Mouse (Mus musculus): ENCODE data around the gene Slc47a1.
"Not testable (repeated sequence)": the region's sequence is repeated elsewhere in the genome, so short reads cannot be mapped to it uniquely, and the experiment has no call there.

Slc47a1 gene

GRCm38 (mm10) chr11:61316864-61317263, 61.3 kb downstream of the Slc47a1 start:
- no peak for DNase-seq

DNA sequence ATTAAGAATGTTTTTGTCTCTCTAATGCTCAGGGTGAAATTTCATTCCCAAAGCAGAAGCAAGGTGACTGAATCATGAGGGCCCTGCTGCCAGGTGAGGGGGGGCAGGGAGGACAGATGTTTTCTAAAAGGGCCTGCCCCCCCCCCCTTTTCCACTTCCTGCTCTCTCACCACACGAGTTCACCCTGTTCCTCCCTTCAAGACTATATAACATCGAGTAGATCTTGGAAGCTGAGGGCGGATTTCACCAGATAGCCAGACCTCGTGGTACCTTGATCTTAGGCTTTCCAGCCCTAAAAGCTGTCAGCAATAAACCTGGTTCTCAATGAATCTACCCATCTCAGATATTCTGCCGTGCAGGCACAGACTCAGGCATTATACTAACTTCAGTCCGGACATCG, 67.8 kb downstream of the Slc47a1 start:
- DNase-seq: no peak

GRCm38 (mm10) chr11:61309831-61310230, 68.3 kb downstream of the Slc47a1 start:
- no peak for DNase-seq

DNA sequence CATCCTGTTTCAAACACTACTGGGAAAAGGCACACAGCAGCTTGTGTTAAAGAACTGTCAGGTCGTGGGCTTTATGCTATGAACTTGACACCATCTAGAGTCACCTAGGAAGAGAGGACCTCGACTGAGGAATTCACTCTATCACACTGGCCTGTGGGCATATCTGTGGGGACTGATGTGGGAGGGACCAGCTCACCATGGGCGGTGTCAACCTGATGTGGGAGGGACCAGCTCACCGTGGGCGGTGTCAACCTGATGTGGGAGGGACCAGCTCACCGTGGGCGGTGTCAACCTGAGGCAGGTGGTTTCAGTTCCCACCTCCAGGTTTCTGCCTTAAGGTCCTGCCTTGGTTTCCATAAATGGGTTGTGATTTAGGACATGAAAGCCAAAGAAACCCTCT, 70.3 kb downstream of the Slc47a1 start:
- no peak for DNase-seq

- DNase-seq: peak; percentile 57
Measured at GRCm38 (mm10) chr11:61305377-61305776, 72.8 kb downstream of the Slc47a1 start.

- DNase-seq: not testable (repeated sequence)
Measured at GRCm38 (mm10) chr11:61304535-61304934, 73.6 kb downstream of the Slc47a1 start.

- DNase-seq: peak; percentile 20
Measured at GRCm38 (mm10) chr11:61300716-61301392, 77.3 kb downstream of the Slc47a1 start.

DNA sequence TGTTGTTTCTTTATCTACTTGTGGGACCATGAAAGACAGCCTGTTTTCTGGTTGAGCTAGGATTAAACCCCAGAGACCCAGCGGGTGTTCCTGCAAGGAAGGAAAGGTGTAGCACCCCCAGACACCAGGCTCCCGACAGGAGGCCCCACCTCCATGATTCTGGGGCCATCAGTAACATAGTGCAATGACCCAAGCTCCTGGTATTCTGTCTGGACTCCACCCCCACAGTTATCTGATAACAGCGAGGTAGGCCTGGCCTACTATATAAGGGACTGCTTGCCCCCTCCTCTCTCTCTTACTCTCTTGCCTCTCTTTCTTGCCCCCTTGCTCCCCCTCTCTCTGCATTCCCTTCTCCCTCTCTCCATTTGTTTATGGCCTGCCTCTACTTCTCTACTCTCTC, 77.9 kb downstream of the Slc47a1 start:
- DNase-seq: no peak

GRCm38 (mm10) chr11:61297901-61298300, 80.2 kb downstream of the Slc47a1 start:
- DNase-seq: peak; percentile 56

- DNase-seq: no peak
Measured at GRCm38 (mm10) chr11:61297326-61297725, 80.8 kb downstream of the Slc47a1 start.

DNA sequence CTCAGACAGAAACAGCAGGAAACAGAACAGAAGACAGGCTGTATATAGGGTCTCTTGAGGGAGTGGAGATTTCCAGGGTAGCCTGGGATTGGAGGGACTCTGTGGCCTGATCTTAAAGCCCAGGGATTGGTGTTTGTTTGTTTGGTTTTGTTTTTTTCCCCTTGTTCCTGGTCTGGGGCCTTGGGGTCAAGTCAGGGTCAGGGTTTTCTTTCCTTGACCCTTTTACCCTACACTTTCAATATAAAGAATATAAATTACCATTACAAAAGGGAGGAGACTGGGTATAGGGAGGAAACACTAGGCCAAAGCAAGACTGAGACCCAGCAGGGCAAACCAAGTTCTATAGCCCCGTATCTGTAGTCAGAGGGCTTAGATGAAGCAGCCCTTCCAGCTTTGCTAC, 81.6 kb downstream of the Slc47a1 start:
- DNase-seq: no peak

GRCm38 (mm10) chr11:61295556-61295955, 82.6 kb downstream of the Slc47a1 start:
- no peak for DNase-seq

- no peak for DNase-seq
Measured at GRCm38 (mm10) chr11:61294431-61294830, 83.7 kb downstream of the Slc47a1 start.
